Mouse (Mus musculus) gastrocnemius, adult 18-20 months (tissue): Measurements from ENCODE around the gene Adgrf5. TPM values are rescaled to one million over a fixed set of nuclear protein-coding genes. Genes with fewer than 3 reads are reported as not detected.
A peak's percentile ranks its signal among the peaks of the same experiment; 100 is the strongest.

Experiments
- DNase-seq: peaks from one replicate; pipeline ENCODE4 v3.0.0; 2021; ENCODE audit warnings: low spot score
- total RNA-seq, 2 experiments: library from RNA; stranded (reverse); gene quantifications; 2 replicates each; pipeline ENCODE4 v1.2.3; 2021

The Adgrf5 gene
- total RNA-seq, 2 experiments from 2014 or later, result 58.1 to 66.3 TPM

DNA sequence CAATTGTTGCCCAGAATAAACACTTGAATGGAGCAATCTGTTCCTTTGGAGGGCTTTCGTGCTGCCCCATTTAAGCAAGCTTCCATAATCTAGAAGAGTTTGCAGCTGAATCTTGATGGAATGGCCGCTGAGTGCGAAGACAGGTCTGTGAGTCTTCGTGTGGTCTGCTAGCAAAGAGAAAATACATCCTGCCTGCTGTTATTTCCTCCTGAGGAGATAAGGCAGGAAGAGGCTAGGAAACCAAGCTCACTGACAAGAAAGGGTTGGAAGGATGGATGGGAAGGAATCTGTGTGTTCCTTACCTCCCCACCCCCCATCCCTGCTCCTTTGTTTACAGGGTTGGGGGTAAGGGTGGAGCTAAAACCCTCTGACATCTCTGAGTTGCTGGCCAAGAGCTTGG is 13.8 kb downstream of the Adgrf5 start:
- no peak for DNase-seq

DNA sequence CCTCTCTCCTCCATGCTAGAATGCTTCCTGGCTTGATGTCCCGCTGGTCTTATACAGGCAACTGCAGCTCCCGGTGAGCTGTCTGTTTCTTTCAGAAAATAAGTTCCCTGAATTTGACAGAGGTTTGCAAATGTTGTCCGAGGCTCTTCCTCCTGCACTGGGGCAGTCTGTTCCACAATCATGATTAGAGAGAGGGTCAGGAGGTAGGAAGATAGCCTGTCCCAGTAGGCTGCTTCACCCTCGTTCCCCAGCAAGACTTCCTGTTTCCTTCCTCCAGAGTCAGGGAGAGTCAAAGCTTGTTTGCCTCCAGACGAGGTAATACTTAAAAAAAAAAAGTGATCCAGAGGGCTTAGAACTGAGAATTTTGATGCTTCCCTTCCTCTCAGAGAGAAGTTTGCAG is 16.3 kb downstream of the Adgrf5 start:
- no peak for DNase-seq

DNA sequence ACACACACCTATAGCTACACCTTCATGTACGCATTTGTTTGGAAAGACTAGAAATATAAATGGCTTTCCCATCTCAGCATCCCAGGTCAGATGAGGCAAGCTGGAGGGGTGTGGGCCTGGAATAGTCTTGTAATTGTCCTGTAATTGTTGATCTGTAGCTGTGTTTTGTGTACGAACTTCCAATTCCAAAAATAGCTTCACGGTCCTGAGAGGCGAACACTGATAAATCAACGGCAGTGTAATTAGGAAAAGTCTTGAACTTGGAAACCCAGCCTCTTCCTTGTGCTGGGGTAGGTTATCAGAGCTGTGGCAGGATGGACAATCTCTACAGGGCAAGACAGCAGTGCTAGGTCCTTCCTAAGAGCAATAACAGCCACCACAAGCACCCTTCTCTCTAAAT is 18.5 kb downstream of the Adgrf5 start:
- no peak for DNase-seq

DNA sequence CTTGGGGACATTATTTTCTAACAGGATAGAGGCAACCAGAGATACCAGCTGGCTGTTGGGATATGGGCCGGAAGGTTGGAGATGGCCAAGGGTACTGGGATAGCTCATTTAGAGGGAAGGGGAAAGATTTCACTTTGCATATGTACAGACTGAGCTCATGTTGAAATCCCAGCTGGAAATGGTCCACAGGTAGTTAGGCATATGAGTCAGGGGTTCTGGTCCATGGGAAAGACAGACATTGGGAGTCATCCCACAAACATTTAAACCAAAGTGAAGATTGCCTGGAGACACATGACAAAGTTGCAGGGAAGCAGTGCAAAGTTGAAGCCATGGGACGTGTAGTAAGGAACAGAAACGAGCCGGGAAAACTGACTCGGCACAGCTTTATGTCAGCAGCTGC is 26.1 kb downstream of the Adgrf5 start:
- DNase-seq, result no peak

DNA sequence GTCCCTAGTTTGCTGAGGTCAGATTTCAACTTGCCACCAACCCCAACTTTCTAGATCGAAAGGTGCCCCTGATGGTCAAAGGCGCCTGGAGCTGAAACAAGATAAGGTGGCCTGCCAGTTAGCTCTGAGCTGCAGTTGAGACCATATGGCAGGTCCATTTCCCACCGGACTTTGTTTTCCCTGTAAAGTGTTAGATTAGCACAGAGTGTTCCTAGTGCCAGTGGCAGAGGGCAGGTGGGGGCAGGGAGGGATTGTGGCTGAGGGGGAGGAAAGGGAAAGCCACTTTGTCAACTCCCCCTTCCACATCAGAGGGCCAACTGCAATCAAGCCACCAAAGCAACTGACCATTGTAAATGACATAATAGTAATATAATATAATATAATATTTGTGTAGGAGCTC is 26.9 kb downstream of the Adgrf5 start:
- DNase-seq, result no peak

DNA sequence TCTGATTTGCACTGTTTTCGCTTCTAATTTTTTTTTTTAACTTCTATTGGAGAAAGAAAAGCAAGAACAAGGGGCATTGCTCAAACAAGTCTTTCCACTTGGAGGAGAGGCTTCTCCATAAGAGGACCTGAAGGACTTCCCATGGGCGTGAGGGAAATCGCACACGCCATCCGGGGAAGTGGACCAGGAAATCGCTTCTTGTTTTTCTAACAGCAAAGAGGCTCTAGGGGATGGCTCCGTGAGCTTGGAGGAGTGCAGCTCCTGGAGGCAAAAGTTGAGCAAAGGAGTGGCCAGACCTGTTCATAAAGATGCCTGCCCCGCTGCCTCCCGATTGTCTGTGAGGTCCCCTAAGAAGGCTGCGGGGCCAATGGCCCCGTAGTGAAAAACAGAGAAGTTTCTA is 29.0 kb downstream of the Adgrf5 start:
- DNase-seq, result no peak

DNA sequence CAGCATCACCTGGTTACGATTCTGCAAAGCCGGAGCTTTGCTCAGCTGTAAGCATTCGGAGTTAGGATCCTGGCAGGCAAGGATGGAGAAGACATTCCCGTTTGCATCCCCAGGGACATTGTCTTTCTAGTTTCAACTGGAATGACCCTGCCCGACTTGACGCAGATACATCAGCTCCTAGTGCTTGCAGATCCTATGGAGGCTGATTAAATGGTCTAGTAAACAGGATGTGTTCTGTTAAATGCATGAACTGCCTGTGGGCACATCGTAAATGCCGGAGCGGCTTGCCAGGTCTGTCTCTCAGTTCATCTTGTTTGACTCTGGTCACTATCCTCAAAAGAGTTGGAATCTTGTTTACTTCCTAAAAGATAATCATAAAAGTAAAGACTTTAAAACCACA is 31.9 kb downstream of the Adgrf5 start:
- no peak for DNase-seq

DNA sequence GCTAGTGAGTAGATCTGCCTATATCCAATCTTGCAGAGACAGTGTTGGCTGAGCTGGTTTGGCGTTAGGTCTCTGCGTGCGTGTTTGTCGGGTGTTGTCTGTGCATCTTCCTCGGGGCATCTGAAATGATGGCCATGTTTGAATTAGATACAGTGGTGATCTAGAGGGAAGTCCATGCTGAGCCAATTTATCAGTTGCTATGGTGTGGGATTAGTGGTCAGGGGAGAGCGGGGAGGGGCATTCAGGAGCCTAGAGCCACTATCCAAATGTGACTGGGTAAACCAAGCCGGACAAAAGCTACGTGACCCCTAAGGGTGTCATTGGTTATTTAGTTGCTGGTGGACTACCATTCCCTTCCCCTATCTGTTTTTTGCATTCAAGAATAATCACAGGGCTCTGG is 33.4 kb downstream of the Adgrf5 start:
- DNase-seq, result no peak

DNA sequence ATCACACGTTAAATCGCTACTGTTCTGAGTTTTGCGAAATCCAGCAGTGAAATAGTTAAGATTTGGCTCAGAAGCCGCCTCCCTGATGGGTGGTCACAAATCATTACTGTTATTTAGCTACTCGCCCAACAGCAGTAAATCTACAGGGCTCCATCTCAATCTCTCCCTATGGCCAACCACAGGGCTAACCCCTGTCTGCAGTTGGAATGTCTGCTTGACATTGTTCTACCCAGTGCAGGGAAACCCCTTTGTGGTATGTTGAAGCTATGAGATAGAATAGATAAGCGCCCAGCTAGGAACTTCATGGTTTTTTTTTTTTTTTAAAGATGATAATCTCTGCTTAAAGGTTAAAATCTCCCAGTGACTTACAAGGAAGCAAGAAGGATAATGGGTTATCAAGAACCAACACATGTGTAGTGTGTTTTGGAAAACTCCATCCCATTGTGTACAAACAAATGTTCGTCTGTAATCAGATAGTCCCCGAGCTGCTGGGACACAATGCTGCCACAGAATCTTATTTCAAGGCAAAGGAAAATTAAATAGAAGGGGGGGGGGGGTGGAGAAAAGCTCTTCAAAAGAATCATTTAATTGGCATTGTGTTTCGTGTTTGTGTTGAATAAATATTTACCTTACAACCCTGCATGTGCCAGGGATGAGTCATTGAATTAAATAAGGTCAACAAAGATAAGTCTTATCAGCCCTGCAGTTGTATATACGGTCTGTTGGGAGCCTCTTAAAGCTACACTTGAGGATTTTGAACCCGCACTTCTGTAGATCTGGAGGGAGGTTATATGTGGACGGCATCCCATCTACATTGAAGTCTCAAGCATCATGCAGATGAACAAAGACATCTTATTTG is 35.4 kb downstream of the Adgrf5 start:
- no peak for DNase-seq

DNA sequence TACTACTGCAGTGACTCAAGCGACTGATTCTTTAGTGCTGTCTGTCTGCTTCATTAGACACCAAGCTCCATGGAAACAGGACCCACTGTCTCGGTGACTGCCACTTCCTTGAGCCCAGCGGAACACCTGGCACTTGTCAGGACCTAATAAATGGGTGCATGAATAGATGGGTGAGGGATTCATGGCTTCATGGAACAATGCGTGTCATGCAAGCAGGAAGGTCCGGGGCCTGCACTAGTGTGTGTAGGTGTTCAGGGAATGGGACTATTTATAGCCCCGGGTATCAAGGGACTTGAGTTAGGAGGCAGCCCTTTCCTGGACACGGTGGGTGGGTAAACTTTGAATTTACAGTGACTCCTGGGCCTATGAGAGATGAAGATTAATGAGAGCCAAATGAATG is 38.4 kb downstream of the Adgrf5 start:
- DNase-seq, result no peak

DNA sequence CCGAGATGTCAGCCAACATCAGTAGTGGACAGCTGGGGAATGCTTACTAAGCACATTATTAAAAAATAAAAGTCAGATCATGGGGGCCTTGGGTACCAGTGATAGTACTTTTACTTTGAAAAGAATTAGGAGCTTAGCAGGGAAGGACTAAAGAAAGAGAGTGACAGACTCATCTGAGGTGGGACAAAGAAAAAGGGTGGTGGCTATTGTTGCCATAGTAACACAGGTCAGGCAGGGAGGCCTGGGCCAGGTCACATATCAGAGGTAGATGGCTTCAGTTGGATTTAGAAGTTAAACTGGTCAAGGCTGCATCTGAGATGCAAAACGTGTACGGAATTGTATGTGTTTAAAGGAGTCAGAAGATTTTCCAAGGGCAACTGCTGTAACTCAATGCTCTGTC is 38.9 kb downstream of the Adgrf5 start:
- DNase-seq, result no peak

DNA sequence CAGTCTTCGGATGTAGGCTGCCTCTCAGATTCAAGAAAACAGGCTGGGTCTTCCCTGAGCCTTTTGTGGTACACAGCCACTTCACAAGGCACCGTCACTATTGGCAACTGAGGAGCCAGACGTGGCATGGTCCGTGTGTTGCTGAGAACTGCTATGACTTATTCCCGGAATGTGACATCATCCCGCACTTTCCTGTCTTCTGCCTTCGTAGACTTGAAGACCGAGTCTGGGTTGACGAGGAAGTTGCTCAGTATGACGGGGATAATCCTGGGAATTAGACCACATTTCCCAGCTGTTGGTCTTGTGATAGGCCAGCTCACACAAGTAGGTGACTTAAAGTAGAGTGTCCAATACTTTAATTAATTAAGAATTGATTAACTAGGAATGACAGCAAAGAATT is 40.2 kb downstream of the Adgrf5 start:
- no peak for DNase-seq

DNA sequence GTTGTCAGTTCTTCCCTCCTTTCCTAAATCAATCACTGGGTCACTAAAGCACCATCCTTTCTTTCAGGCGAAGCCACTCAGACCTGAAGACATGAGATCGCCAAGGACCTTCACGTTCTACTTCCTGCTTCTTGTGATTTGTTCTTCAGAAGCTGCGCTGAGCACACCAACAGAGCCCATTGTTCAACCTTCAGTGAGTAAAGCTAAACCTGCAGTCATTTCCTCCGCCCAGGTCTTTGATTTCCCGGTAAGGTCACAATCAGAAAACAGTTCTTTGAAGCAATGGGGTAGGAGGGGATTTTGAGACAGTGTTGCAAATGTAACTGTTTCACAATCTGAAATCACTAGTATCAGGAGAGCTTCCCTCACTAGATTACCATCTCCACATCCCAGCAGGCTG is 43.6 kb downstream of the Adgrf5 start:
- DNase-seq, result no peak

DNA sequence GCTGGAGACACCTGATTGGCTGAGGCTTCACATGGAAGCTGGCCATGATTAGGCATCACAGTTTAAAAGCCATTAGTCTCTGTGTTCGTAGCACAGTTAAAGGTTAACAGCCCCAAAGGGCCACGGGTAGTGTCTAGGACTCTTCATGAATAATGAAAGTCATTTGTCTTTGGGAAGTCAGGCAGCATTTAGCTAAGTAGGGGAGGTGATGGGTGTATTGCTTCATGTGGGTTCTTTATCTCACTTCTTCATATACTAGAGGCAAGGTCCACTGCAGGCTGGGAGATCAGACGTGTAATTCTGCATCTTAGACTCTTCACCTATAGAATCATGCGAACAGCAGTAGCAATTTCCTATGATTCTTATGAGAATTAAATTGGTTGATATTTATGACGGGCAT is 44.2 kb downstream of the Adgrf5 start:
- no peak for DNase-seq

DNA sequence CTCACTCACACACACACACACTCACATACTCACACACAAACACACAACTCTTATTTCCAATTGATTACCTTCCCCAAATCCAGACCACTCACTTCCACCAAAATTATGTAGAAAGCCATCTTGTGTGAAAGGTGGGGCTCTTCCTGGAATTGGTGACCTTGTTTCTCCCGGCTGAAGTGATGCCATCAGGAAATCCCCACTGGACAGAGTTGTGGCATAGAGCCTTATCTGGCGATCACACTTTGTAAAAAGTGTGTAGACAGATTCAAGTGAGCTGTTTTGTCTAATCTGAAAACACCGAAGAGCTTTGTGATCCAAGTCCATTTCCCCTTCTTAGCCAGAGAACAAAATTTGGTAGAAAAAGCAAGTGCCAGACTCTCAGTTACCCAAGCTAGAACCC is 46.1 kb downstream of the Adgrf5 start:
- DNase-seq, result no peak

DNA sequence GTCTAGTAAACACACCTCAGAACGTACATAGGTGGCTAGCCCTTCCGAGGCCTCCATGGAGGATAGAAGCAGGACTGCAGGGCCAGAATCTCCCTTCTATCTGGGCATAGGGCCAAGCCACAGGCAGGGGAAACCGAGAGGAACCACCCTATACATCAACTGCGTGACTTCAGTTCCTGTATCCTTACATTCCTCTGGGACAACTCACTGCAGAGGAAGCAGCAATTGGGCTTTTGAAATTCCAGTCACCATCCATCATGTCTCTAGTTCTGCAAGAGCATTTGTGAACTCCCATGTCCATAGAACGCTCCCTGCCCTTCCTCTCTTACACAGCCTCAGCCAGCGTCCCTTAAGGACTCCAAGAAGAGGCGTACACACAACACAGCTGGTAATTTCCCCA is 47.3 kb downstream of the Adgrf5 start:
- no peak for DNase-seq

DNA sequence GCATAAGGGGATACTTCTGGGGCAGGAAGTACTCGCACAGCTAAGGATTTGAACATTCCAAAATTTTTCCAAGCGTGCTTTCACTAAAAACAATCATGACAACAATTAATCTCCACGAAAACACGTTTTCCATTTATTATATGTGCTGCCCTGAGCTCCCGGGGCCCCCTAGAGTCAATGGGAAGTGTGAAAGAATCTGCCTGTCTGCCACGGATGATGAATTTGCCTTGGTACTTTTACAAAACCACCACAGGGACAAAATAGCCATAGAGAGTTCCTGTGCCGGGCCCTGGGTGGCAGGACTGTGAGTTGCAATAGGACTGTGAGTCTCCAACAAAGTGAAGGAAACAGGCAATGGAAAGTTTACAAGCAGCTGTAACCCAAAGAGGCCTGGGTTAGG is 52.9 kb downstream of the Adgrf5 start:
- no peak for DNase-seq

DNA sequence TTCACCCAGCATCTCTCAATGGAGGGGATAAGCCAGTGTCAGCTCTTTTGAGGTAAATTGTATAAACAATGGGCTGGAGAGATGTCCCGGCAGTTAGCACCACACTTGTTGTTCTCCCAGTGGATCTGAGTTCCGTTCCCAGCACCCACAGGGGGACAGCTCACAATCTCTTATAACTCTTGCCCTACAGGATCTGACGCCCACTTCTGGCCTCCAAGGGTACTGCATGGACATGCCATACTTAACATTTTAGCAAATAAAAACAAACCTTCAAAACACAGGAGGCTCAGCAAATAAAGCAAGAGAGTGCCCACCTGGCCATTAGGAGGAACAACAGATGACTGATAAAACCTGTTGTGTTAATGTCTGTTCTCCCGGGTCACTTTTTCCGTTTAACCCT is 59.0 kb downstream of the Adgrf5 start:
- no peak for DNase-seq

DNA sequence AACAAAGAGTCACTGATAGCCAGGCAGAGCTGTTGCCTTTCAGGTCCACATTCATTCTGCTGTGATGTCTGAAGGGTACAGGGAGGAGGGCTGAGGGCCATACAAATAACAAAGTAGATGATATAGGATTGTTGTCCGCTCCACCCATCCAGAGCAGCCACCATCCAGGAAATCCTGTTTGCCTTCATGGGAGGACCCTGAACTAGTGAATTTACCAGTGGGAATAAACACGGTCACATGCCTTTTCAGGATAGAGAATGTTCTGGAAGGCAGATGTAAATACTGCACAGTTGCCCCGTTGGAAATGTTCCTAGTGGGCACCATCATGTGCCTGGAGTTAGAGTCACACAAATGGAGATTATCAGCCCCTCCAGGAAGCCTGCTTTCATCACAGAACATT is 60.1 kb downstream of the Adgrf5 start:
- DNase-seq, result no peak

DNA sequence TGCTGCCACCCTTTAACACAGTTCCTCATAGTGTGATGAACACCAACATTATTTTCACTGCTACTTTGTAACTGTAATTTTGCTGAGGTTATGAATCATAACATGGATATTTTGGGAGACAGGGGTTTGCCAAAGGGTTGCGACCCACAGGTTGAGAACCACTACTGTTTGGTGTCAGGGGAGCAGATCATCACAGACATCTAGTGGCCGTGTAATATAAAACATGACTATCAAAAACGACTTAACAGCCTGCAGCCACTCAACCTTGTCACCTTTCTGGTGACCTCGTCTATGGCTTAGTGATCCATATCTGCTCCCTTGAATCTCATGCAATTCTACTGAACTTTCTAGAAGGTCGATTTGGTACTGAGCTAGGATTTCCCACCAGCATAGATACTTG is 63.7 kb downstream of the Adgrf5 start:
- DNase-seq, result no peak

DNA sequence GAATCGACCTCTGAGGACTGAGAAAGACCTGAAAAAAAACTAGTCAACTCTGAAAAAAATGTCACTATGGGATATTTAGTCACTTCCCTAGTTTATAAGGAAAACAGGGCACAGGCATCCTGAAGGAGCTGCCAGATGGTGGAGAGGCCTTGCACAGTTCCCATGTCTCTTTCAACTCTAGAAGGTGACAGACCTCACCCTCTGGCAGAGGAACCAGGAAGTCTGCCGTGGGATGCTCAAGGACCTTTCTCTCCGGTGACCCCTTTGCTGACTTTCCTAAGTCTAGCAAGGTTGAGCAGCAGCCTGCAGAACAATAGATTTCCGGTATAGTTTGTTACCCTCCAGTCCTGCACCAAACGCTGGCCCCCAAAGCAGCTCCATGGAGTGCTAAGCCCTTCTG is 71.4 kb downstream of the Adgrf5 start:
- no peak for DNase-seq

DNA sequence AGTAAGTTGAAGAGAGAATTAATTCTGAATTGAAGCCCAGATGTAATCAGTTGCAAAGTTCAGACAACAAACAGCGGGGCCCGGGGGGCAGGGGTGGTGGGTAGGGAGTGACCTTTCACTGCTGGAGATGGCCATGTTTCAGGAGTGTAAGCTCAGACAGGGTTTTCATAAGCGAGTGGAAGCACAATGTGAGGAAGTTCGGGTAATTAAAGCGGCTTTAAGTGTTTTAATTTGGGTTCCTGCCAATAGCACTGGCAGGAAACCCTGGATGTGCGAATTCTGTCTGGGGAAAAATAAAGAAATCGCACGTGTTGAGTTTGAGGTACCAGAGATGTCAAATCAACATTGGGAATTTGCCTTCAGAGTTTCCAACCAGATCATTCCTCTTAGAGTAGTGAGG is 74.2 kb downstream of the Adgrf5 start:
- DNase-seq, result no peak

DNA sequence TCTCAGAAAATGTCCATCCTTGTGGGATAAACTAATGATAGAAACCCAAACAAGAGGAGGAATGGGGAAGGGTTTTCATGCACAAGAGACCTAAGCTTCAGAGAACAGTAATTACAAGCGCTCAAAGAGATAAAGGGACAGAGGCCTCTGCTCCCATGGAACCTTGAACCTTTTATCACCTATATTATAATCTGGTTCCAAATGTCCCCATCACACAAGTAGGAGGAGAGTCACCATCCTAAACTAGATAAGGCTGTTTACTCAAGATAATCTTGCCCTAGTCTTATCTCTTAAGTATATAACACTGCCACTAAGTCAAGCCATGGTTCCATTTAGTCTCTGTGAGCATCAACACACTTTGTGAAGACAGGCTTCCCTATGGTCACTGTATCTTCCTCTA is 91.0 kb downstream of the Adgrf5 start:
- no peak for DNase-seq

DNA sequence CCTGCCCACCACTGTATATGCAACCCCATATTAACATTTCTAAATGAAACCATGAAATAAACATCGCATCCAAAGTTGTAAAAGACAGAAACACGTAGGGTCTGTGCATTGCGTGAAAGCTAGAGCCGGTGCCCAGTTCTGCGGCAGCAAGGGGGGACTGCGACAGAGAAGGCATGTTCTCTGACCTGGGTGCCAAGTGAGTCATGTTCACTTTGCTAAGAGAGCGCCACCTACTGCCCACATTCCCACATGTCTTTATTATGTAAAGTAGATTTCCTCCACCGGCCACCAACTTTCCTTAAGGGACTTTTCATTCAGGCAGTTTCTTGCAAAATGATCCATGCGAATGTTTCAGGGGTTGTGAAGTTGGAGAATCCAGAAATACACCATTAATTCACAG is 98.3 kb downstream of the Adgrf5 start:
- DNase-seq, result peak; percentile 80
